Mouse (Mus musculus): ENCODE measurements around the gene Scn8a.
A peak's percentile ranks its signal among the peaks of the same experiment; 100 is the strongest.

Scn8a gene

GRCm38 (mm10) chr15:100953955-100954354 is 84.3 kb downstream of the Scn8a start:
- no peak for DNase-seq (ENCODE audit: low read depth, low spot score)

- no peak for DNase-seq (ENCODE audit: low read depth, low spot score)
Measured at GRCm38 (mm10) chr15:100954751-100955150, 85.1 kb downstream of the Scn8a start.

DNA sequence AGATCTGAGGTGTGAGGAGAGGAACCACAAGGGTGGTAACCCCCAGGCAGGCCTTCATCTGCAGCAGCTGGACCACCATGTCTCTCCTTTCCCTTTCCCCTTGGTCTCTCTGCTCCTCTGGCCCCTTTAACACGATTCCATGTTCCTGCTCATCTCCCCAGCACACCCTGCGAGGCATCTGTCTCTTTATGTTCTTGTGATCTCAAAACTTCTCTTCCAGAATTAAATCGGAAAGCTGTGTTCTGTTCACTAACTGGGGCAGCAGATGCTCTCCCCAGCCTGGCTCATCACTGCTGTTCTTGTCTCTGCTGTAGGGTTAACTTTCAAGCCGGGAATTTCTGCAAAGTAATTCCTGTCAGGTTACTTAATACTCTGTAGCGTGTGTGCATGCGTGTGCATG is 91.3 kb downstream of the Scn8a start:
- DNase-seq (ENCODE audit: low read depth, low spot score), result no peak

DNA sequence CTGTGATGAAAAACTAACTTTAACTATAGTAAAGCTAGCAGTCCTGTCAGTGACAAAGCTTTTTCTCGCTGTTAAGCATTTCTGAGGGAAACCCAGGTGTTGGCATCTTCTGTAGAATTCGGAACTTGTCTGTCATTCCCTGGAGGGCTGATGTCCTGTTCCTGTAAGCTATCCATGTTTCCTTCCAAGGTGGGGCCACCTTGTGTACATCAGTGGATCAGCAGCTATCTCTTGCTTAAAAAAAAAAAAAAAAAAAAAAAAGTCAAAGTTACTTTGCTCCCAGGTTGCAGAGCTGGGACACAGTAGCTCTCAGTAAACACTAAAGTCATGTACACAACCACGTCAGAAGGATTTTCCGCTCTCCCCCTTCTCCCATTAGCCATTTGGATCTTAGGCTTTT is 91.9 kb downstream of the Scn8a start:
- DNase-seq (ENCODE audit: low read depth, low spot score), result no peak

DNA sequence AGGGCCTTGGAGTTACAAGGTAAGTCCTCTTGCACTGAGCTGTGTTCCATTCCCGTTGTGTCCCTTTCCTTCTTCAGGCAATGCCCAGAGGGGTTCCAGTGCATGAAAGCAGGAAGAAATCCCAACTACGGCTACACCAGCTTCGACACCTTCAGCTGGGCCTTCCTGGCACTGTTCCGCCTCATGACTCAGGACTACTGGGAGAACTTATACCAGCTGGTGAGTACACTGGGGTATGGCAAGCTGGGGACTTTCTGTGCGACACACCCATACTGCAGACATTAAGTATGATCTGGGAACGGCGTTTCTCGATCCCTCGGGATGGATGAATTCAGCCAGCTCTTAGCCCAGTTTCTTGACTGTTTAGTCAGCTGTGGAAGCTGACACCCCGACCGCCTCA is 101.8 kb downstream of the Scn8a start:
- no peak for DNase-seq (ENCODE audit: low read depth, low spot score)

- peak; percentile 49 for DNase-seq (ENCODE audit: low read depth, low spot score)
Measured at GRCm38 (mm10) chr15:100972795-100973194, 103.1 kb downstream of the Scn8a start.

- peak; percentile 58 for DNase-seq (ENCODE audit: low read depth, low spot score)
Measured at GRCm38 (mm10) chr15:100974679-100975078, 105.0 kb downstream of the Scn8a start.

GRCm38 (mm10) chr15:100983427-100984153 is 113.9 kb downstream of the Scn8a start:
- peak; percentile 65 for DNase-seq (ENCODE audit: low read depth, low spot score)

GRCm38 (mm10) chr15:100984154-100984893 is 114.7 kb downstream of the Scn8a start:
- no peak for DNase-seq (ENCODE audit: low read depth, low spot score)

DNA sequence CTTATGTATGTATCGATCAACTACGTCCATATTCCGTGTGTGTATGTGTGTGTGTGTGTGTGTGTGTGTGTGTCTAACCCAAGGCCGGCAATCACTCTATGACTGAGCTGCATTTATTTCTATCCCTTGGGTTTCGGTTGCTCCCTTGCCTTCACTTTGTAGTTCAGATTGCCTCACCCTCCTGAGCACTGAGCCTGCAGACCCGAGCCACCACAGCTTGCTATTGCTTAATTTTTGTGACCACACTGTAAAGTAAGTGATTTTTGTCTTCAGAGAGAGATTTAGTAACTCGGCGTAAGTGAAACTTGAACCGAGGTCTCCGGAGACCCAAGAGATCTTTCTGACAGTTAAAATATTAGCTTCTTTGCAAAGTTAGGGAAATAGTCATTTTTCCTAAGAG is 116.8 kb downstream of the Scn8a start:
- DNase-seq (ENCODE audit: low read depth, low spot score), result no peak

- no peak for DNase-seq (ENCODE audit: low read depth, low spot score)
Measured at GRCm38 (mm10) chr15:100987031-100987430, 117.4 kb downstream of the Scn8a start.

- DNase-seq (ENCODE audit: low read depth, low spot score), result no peak
Measured at GRCm38 (mm10) chr15:100990283-100990682, 120.6 kb downstream of the Scn8a start.

- DNase-seq (ENCODE audit: low read depth, low spot score), result peak; percentile 68
Measured at GRCm38 (mm10) chr15:100997090-100997489, 127.4 kb downstream of the Scn8a start.

- DNase-seq (ENCODE audit: low read depth, low spot score), result no peak
Measured at GRCm38 (mm10) chr15:101001685-101002084, 132.0 kb downstream of the Scn8a start.

DNA sequence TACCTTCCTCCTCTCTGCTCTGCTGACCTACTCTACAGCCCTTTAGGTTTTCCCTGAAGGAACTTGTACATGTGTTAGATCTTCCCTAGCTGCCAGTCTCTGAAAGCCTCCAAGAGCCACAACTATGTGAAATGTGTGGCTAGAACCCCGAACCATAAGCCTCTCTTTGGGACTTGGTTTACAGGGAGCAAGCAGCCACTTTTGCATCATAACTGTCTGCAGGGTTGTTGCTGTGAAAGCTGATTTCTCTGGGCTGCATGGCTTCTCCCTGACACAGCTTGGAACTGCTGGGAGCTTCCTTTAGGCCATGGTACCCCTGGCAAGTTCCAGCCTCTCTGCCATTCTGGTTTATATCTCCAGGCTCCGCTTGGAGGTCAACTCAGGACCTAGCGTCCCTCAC is 132.8 kb downstream of the Scn8a start:
- DNase-seq (ENCODE audit: low read depth, low spot score), result no peak

DNA sequence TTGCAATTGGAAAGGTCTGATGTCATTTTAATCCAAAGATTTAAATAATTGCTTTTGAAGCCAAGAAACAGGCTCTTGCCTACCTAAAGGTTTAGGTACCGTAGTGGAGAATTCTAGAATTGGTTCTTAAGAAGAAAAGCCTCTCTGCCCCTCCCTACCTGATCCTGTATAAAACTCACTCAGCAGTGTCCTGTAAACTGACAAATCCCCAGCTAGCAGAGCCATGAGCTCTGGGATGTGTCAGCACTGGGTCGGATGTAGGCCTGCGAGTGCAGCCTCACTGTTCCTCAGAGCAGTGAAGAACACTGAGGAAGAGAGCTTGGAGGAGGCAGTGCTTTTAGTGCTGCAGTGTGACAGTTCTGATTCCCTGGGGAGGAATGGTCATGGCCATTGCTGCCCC is 134.9 kb downstream of the Scn8a start:
- no peak for DNase-seq (ENCODE audit: low read depth, low spot score)

- DNase-seq (ENCODE audit: low read depth, low spot score), result no peak
Measured at GRCm38 (mm10) chr15:101005717-101006116, 136.1 kb downstream of the Scn8a start.

DNA sequence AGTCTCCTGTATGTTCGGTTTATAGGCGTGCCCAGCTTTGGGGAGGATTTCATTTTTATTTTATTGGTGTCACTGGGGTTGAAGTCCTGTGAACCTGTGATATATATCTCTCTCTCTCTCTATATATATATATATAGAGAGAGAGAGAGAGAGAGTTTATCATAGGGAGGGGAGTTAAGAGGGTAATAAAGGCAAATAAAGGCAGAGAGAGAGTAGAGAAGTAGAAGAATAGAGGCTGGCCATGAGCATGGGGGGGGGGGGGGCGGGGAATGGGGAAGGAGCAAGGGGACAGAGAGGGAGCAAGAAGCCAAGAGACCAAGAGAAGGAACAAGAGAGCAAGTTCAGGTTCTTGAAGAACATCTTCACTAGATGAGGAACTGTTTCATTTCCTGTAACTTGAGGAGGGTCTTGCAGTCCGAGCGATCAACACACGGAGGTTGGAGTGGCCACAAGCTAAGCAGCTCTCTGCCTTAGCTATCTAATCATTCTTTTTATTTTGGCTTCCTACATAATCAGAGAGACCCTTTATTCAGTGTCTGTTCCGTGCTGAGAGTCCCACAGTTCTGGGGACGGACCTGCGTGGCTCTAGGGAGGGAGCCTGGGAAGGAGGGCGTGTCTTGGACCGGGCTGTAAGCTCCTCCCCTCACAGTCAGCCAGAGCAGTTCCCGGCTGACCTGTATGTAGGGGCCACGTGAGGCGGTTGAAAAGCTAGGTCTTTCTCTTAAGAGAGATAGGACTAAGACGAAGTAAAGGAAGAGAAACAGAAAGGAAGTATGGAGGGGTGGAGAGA is 136.8 kb downstream of the Scn8a start:
- peak; percentile 30 for DNase-seq (ENCODE audit: low read depth, low spot score)

DNA sequence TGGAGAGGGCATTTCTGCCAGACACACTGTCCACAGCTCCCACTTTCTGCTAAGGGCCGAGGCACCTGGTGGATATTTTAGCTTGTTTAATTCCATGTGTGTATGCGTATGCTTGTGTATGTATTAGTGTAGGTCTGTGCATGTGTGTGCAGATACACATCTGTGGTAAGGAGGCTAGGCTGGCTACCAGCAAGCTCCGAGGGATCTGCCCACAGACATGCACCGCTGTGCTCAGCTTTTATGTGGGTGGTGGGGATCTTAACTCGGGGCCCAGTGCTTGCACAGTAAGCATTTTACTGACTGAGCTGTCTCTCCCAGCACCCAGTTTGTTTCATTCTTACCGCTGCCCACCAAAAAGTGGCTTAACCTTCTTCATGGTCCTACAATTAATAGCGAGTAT is 137.6 kb downstream of the Scn8a start:
- peak; percentile 5 for DNase-seq (ENCODE audit: low read depth, low spot score)

DNA sequence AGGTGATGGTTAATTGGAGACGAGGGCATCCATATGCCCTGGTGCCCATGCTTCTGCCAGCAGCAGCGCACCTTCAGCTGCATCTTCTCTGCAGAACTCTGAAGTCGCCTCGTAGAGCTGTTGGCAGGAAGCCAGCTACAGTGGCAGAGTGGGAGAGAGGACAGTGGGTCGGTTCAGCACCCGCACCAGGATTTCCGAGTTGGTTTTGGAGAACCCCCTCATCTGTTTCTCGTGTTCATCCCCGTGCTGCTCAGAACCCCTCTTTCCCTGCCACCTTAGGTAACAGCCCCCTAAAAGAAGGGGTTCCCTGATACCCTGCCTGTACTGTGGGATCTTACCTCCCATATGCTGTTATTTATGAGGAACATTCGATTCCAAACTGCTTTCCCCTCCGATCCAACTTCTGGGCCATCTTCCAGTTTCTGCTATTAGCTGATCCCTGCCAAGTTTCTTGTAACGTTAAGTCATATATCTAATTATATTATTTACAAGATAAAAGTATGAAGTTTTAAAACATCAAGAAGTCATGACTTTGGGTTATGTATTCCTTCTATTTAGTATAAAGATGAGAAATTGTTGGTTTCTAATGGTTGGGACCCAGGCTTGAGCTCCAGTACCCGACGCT is 138.8 kb downstream of the Scn8a start:
- no peak for DNase-seq (ENCODE audit: low read depth, low spot score)

GRCm38 (mm10) chr15:101011352-101011751 is 141.7 kb downstream of the Scn8a start:
- no peak for DNase-seq (ENCODE audit: low read depth, low spot score)

DNA sequence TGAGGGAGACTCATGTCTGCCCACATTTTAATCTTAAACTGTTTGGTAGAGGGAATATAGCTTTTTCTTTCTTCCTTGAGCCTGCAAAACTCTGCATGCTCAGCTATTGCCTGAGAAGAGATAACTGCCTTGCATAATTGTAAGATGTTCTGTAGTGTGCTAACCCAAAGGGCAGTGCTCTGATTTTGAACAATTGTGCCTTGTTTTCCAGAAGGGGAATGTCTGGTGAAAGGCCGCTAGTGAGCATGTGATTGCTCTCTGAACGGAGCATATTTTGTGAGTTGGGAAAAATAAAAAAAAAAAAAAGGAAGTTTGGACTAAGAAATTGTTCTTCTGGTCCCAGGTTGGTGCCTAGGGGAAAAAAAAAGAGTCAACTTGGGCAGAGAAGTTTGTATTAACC is 159.3 kb downstream of the Scn8a start:
- DNase-seq (ENCODE audit: low read depth, low spot score), result no peak

Data from CD4-positive, CD25-positive, alpha-beta regulatory T cell, adult 2 months (primary cell).